Mouse (Mus musculus) testis, adult 2 months (tissue): ENCODE results near the gene Dynll2. TPM values are rescaled to one million over a fixed set of nuclear protein-coding genes. Genes with fewer than 3 reads are reported as not detected.

Experiments
- H3K27ac ChIP-seq: fragments of 200-500 bp; 2 replicates; pipeline ENCODE4 v1.5.1; 2012; ENCODE audit warnings: low read depth, low read length; ENCODE audit not compliant: control insufficient read depth, insufficient read depth
- H3K27me3 ChIP-seq: fragments of 200-500 bp; 2 replicates; pipeline ENCODE4 v1.6.1; 2012; ENCODE audit warnings: mild to moderate bottlenecking, low read length, moderate library complexity; ENCODE audit not compliant: control insufficient read depth, insufficient read depth
- H3K36me3 ChIP-seq: fragments of 200-500 bp; 2 replicates; pipeline ENCODE4 v1.6.1; 2012; ENCODE audit warnings: mild to moderate bottlenecking, low read length; ENCODE audit not compliant: control insufficient read depth, insufficient read depth
- H3K4me1 ChIP-seq: fragments of 200-500 bp; 2 replicates; pipeline ENCODE4 v1.6.1; 2012; ENCODE audit warnings: low read length; ENCODE audit not compliant: control insufficient read depth, insufficient read depth
- H3K4me3 ChIP-seq: fragments of 200-500 bp; 2 replicates; pipeline ENCODE4 v1.5.1; 2012; ENCODE audit warnings: low read depth, mild to moderate bottlenecking, low read length, moderate library complexity, mixed read lengths; ENCODE audit not compliant: control insufficient read depth
- CTCF ChIP-seq: fragments of 200-500 bp; IDR thresholded peaks from 2 replicates; pipeline ENCODE4 v1.5.1; 2012; ENCODE audit warnings: low read depth, mild to moderate bottlenecking, inconsistent platforms, low read length, moderate library complexity; ENCODE audit not compliant: control insufficient read depth, insufficient read depth, insufficient replicate concordance
- POLR2A ChIP-seq: fragments of 200-500 bp; IDR thresholded peaks from 2 replicates; pipeline ENCODE4 v1.6.1; 2012; ENCODE audit warnings: low read depth, mild to moderate bottlenecking, inconsistent platforms, low read length, moderate library complexity; ENCODE audit not compliant: control insufficient read depth
- polyA plus RNA-seq: library from polyadenylated mRNA; depleted of rRNA; stranded (reverse); fragments of >200 nt; gene quantifications from 2 replicates; pipeline ENCODE4 v1.2.3, GENCODE M21; 2012

The Dynll2 gene
- polyA plus RNA-seq, 1 experiment = 218 TPM

DNA sequence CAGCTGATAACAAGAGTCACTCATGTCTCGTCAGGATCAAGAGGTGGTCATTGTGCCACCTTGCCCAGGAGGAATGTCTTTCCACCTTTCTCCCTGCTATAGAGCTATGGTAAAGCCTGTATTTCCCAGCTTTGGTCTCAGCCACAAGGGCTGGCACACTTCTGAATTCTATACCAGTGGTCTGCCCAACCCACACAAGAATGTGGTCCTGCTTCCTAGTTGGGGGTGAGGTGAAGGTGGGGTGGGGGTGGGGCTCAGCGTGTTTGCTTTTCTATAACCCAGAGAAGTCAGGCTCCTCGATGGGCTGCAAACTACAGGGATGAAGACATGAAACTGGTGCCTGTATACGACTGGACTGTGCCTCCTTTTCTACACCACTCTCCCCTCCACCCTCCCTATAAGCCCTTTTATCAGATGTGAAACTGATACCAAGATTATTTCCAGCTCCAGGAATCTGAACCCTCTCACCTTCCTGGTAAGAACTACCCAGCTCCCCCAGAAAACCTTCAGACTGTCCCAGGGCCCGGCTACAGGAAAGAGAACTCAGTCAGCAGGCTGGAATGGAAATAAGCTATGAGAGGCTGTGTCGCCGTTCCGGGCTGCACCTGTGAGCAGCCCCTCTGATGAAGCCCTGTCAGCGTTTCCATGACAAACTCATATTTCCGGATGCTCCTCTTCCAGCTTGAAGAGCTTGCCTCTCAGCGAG lies 24.0 kb upstream of the Dynll2 start:
- no peaks in the 10 kb centered on the region for H3K27me3 ChIP-seq
- TF ChIP-seq CTCF (no peak), POLR2A (no peak)
- no peak overlapping the region for H3K4me3 ChIP-seq
- no peaks in the 10 kb centered on the region for H3K36me3 ChIP-seq
- H3K4me1 ChIP-seq = peaks cover 11% of the 10 kb centered on the region
- H3K27ac ChIP-seq = no peak overlapping the region

DNA sequence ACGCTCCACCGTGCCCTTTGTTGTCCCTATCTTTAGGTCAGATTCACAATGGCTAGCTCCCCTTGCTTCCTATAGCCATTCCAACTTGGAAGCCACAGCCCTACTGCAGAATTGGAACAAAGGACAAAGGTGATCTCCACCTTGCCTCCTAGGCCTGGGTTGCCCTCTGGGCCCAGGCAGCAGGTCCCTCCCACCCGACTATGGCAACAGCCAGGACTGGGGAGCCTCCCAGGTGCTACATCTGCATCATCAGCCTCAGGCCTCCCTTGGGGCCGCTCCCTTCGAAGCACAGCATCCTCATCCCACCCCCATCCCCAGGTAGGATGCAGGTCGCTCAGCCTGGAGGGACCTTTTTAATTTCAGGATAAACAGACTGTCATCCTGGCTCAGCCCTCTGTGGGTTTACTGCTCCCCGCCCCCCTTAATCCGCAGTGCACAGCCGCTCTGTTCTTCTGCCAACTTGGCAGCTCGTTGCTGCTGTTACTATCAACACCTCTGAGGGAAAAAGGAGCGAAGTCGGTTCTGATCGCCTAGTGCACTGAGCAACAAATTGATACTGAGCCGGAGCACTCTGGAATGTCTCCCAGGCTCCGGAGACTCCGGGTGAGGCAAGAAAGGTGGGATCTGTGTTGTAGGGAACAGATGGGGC lies 22.3 kb upstream of the Dynll2 start:
- no peak overlapping the region for H3K4me3 ChIP-seq
- no peak for TF ChIP-seq POLR2A
- no peaks in the 10 kb centered on the region for H3K36me3 ChIP-seq
- H3K4me1 ChIP-seq = peaks cover 11% of the 10 kb centered on the region
- no peaks in the 10 kb centered on the region for H3K27me3 ChIP-seq
- H3K27ac ChIP-seq = no peak overlapping the region

- Histone ChIP-seq H3K27me3 (no peaks in the 10 kb centered on the region), H3K4me3 (no peak overlapping the region), H3K27ac (no peak overlapping the region), H3K36me3 (no peaks in the 10 kb centered on the region), H3K4me1 (peaks cover 10% of the 10 kb centered on the region)
- TF ChIP-seq CTCF (no peak), POLR2A (no peak)
Observed at GRCm38 (mm10) chr11:88008641-88009040, 21.3 kb upstream of the Dynll2 start.

GRCm38 (mm10) chr11:88004123-88004522 lies 16.8 kb upstream of the Dynll2 start:
- H3K27ac ChIP-seq = no peak overlapping the region
- H3K36me3 ChIP-seq = no peaks in the 10 kb centered on the region
- no peaks in the 10 kb centered on the region for H3K4me1 ChIP-seq
- TF ChIP-seq POLR2A = no peak
- TF ChIP-seq CTCF = no peak
- H3K27me3 ChIP-seq = no peaks in the 10 kb centered on the region
- H3K4me3 ChIP-seq = no peak overlapping the region

- no peaks in the 10 kb centered on the region for H3K27me3 ChIP-seq
- no peak overlapping the region for H3K4me3 ChIP-seq
- no peaks in the 10 kb centered on the region; the same call in 1 of the 2 replicates for H3K4me1 ChIP-seq
- no peak overlapping the region for H3K27ac ChIP-seq
- no peaks in the 10 kb centered on the region for H3K36me3 ChIP-seq
- no peak for TF ChIP-seq CTCF
- TF ChIP-seq POLR2A = no peak
Observed at GRCm38 (mm10) chr11:88002738-88003137, 15.4 kb upstream of the Dynll2 start.

DNA sequence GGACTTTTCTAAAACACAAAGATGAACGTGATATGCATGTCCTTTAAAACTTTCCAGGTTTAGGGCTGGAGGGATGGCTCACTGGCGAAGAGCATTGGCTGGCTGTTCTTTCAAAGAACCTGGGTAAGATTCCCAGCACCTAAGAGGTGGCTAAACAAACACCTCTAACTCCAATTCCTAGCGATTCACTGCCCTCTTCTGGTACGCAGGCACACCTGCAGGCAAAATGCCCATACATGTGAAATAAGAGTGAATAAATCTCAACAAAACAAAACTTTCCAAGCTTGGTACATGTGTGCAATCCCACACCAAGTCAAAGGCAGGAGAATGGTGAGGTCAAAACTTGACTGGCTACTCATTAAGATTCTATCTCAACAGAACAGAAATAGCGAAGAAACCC lies 12.4 kb upstream of the Dynll2 start:
- H3K27ac ChIP-seq = no peak overlapping the region
- no peaks in the 10 kb centered on the region; the same call in 1 of the 2 replicates for H3K4me1 ChIP-seq
- H3K27me3 ChIP-seq = no peaks in the 10 kb centered on the region
- no peaks in the 10 kb centered on the region for H3K36me3 ChIP-seq
- TF ChIP-seq CTCF = no peak
- H3K4me3 ChIP-seq = no peak overlapping the region

DNA sequence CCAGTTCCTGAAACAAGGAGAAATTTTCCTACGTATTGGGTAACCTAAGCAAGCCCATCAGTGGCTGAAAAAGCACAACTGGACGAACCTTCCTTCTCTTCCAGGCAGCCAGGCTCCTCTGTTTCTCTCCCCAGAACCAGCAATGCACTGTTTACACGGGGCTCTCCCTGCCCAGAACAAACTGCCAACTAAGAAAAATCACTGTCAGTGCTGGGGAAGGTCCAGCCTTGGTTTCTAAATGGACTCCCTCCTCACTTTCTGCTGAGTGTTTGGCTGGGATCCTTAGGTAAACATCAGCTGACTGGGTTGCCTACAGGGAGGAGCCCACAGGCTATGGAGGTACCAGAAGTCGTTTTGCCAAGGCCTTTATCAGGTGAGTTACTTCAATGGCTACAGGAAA lies 4.5 kb upstream of the Dynll2 start:
- Histone ChIP-seq H3K36me3 (no peaks in the 10 kb centered on the region), H3K4me1 (peaks cover 6% of the 10 kb centered on the region; the same call in 1 of the 2 replicates), H3K4me3 (no peak overlapping the region), H3K27me3 (no peaks in the 10 kb centered on the region), H3K27ac (no peak overlapping the region)
- no peak for TF ChIP-seq CTCF
- TF ChIP-seq POLR2A = no peak
